In the genomic region with DNA sequence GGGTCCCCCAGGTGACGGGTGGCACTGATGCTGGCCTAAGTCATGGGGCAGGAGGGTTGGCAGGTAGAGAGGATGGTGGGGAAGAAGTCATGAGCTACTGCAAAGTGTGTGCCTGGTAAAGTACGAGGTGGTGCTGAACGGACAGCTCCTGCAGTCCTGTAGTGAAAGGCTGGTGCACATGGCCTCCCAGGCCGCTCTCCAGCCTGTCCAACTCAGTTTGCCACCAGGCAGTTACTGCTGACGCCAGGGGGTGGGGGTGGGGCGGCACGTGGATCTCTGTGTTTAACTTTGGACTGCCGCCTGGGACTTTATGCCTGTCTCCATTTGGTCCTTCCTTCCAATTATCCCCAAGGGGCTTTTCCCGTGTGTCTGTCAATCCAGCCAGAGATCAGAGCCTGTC, we compare ENCODE assay signal across 9 mouse cellular contexts. TPM values are rescaled to one million over a fixed set of nuclear protein-coding genes. Genes with fewer than 3 reads are reported as not detected.
DNase-seq lines count a peak whose midpoint lies in the region; ATAC-seq lines count a peak whose summit lies in the region.
"Had no signal": no experiment of that assay in that cellular context is flagged by ENCODE, and none has a peak within 500 bp of the region (broad histone marks: within the 10 kb centered on the region; RNA-seq: fewer than 3 reads in every experiment).

No protein-coding gene starts in this region.

- H3K4me1 ChIP-seq in midbrain, embryonic 10.5 days: peaks cover 12% of the 10 kb centered on the region
- H3K4me1 ChIP-seq in midbrain, embryonic 16.5 days (ENCODE audit: control insufficient read depth, insufficient read depth, low read length): peaks cover 3% of the 10 kb centered on the region; the same call in 1 of the 2 replicates
- H3K4me1 ChIP-seq in limb, embryonic 11.5 days (ENCODE audit: control insufficient read depth, insufficient read depth, low read length): 0 out of 2 replicates have a peak, but pooled peaks cover 3% of the 10 kb centered on the region

- no peak overlapping the region for H3K27ac ChIP-seq in midbrain, embryonic 10.5 days (replicated peaks)
- no peak overlapping the region for H3K27ac ChIP-seq in midbrain, embryonic 16.5 days (ENCODE audit: low read length)
- no peak overlapping the region for H3K27ac ChIP-seq in limb, embryonic 11.5 days (replicated peaks; ENCODE audit: low read depth, low read length)
- H3K27ac ChIP-seq: embryonic facial prominence, embryonic 13.5 days had no signal

- no peak for ATAC-seq in midbrain, embryonic 16.5 days
- ATAC-seq in limb, embryonic 11.5 days (ENCODE audit: insufficient number of reproducible peaks, low FRiP score, low TSS enrichment, low read depth): no peak
- ATAC-seq in activated CD4-positive, CD25-positive, alpha-beta regulatory T cell, adult 4 months: no peak

- no peaks in the 10 kb centered on the region for H3K9me3 ChIP-seq in midbrain, embryonic 10.5 days (replicated peaks)
- H3K9me3 ChIP-seq in midbrain, embryonic 16.5 days (replicated peaks; ENCODE audit: control insufficient read depth, low read length, poor library complexity, severe bottlenecking): no peaks in the 10 kb centered on the region
- no peaks in the 10 kb centered on the region for H3K9me3 ChIP-seq in limb, embryonic 11.5 days (ENCODE audit: control insufficient read depth, low read length)
- H3K9me3 ChIP-seq: embryonic facial prominence, embryonic 13.5 days had no signal

- DNase-seq in midbrain, embryonic 10.5 days (ENCODE audit: low spot score): peak; percentile 66
- DNase-seq in R1 (ENCODE audit: low read depth, low spot score): peak; percentile 83
- peak; percentile 32 to 71 for DNase-seq in gastrocnemius, postnatal 4 days (ENCODE audit: low spot score in 2 of 2)
- DNase-seq in limb, embryonic 11.5 days (ENCODE audit: low spot score): peak; percentile 93
- DNase-seq in natural killer cell, adult 2 months (ENCODE audit: low spot score in 2 of 2): peak; percentile 17 to 40
- no peak for DNase-seq in frontal cortex, postnatal 36 days (ENCODE audit: low spot score in 2 of 2)

- no peak overlapping the region for H3K9ac ChIP-seq in midbrain, embryonic 16.5 days (ENCODE audit: low read depth, low read length)
- no peak overlapping the region for H3K9ac ChIP-seq in limb, embryonic 11.5 days (ENCODE audit: low read length)
- H3K9ac ChIP-seq: embryonic facial prominence, embryonic 13.5 days had no signal

- no peak overlapping the region for H3K4me2 ChIP-seq in midbrain, embryonic 16.5 days (ENCODE audit: low read length)
- H3K4me2 ChIP-seq in limb, embryonic 11.5 days (ENCODE audit: low read depth, severe bottlenecking): no peak overlapping the region
- H3K4me2 ChIP-seq: embryonic facial prominence, embryonic 13.5 days had no signal

- H3K4me3 ChIP-seq in midbrain, embryonic 10.5 days: no peak overlapping the region
- no peak overlapping the region for H3K4me3 ChIP-seq in midbrain, embryonic 16.5 days (ENCODE audit: low read depth, low read length)
- H3K4me3 ChIP-seq in limb, embryonic 11.5 days (ENCODE audit: low read depth, low read length): no peak overlapping the region
- H3K4me3 ChIP-seq: embryonic facial prominence, embryonic 13.5 days had no signal

- no peaks in the 10 kb centered on the region for H3K36me3 ChIP-seq in midbrain, embryonic 10.5 days
- no peaks in the 10 kb centered on the region for H3K36me3 ChIP-seq in midbrain, embryonic 16.5 days (ENCODE audit: control insufficient read depth, insufficient read depth, low read length)
- no peaks in the 10 kb centered on the region for H3K36me3 ChIP-seq in limb, embryonic 11.5 days (ENCODE audit: control insufficient read depth, insufficient read depth, low read length)
- H3K36me3 ChIP-seq: embryonic facial prominence, embryonic 13.5 days had no signal

- no peaks in the 10 kb centered on the region for H3K27me3 ChIP-seq in midbrain, embryonic 10.5 days (ENCODE audit: low read depth, poor library complexity, severe bottlenecking)
- H3K27me3 ChIP-seq in midbrain, embryonic 16.5 days (ENCODE audit: control insufficient read depth, insufficient read depth, low read depth, low read length): no peaks in the 10 kb centered on the region; the same call in 1 of the 2 replicates
- no peaks in the 10 kb centered on the region for H3K27me3 ChIP-seq in limb, embryonic 11.5 days (ENCODE audit: control insufficient read depth, insufficient read depth, low read length)

- WGBS in midbrain, embryonic 10.5 days: 9% methylated on average over 9 of the region's 9 CpGs
- WGBS in midbrain, embryonic 16.5 days: 5% methylated on average over 9 of the region's 9 CpGs
- WGBS in limb, embryonic 11.5 days: 2% methylated on average over 9 of the region's 9 CpGs

RNA-seq across cellular contexts. Expression of a gene that starts 5.0 kb away (rescaled TPM):
- 1.2 and 1.5 TPM in 2 replicates for polyA plus RNA-seq in midbrain, embryonic 10.5 days (2016; fragmentation: Nextera tagmentation; extraction: Ambion mirVana)
- polyA plus RNA-seq in midbrain, embryonic 16.5 days (2015; fragmentation: Nextera tagmentation; extraction: Ambion mirVana): 13.1 and 16.6 TPM in 2 replicates
- total RNA-seq in gastrocnemius, postnatal 4 days (2021): not detected
- polyA plus RNA-seq in limb, embryonic 11.5 days (2014; fragmentation: Nextera tagmentation; extraction: Ambion mirVana): 0.26 and 0.36 TPM in 2 replicates
- polyA plus RNA-seq in activated CD4-positive, CD25-positive, alpha-beta regulatory T cell, adult 4 months (2017; shearing (Covaris generic)): 1 to 10 TPM in 1 of 2 experiments, under 1 TPM in 1; 0.64 to 1.7 TPM

RNA-seq across cellular contexts. Expression of a gene that starts 19.8 kb away (rescaled TPM):
- not detected in 2 replicates for polyA plus RNA-seq in midbrain, embryonic 10.5 days (2016; fragmentation: Nextera tagmentation; extraction: Ambion mirVana)
- not detected in 2 replicates for polyA plus RNA-seq in midbrain, embryonic 16.5 days (2015; fragmentation: Nextera tagmentation; extraction: Ambion mirVana)
- total RNA-seq in gastrocnemius, postnatal 4 days (2021): not detected
- not detected in 2 replicates for polyA plus RNA-seq in limb, embryonic 11.5 days (2014; fragmentation: Nextera tagmentation; extraction: Ambion mirVana)
- polyA plus RNA-seq in activated CD4-positive, CD25-positive, alpha-beta regulatory T cell, adult 4 months (2017; shearing (Covaris generic)): not detected
- polyA plus RNA-seq: embryonic facial prominence, embryonic 13.5 days had no signal

RNA-seq across cellular contexts. Expression of a gene that starts 31.2 kb away (rescaled TPM):
- not detected in 2 replicates for polyA plus RNA-seq in midbrain, embryonic 10.5 days (2016; fragmentation: Nextera tagmentation; extraction: Ambion mirVana)
- not detected in 2 replicates for polyA plus RNA-seq in midbrain, embryonic 16.5 days (2015; fragmentation: Nextera tagmentation; extraction: Ambion mirVana)
- total RNA-seq in gastrocnemius, postnatal 4 days (2021): not detected
- polyA plus RNA-seq in limb, embryonic 11.5 days (2014; fragmentation: Nextera tagmentation; extraction: Ambion mirVana): not detected in 2 replicates
- not detected for polyA plus RNA-seq in activated CD4-positive, CD25-positive, alpha-beta regulatory T cell, adult 4 months (2017; shearing (Covaris generic))
- polyA plus RNA-seq: embryonic facial prominence, embryonic 13.5 days had no signal

RNA-seq across cellular contexts. Expression of a gene that starts 42.1 kb away (rescaled TPM):
- 115 and 120 TPM in 2 replicates for polyA plus RNA-seq in midbrain, embryonic 10.5 days (2016; fragmentation: Nextera tagmentation; extraction: Ambion mirVana)
- 84.9 and 91.4 TPM in 2 replicates for polyA plus RNA-seq in midbrain, embryonic 16.5 days (2015; fragmentation: Nextera tagmentation; extraction: Ambion mirVana)
- 10 to 100 TPM; 38.4 to 41.6 TPM for total RNA-seq in gastrocnemius, postnatal 4 days (2021)
- polyA plus RNA-seq in limb, embryonic 11.5 days (2014; fragmentation: Nextera tagmentation; extraction: Ambion mirVana): 124 and 125 TPM in 2 replicates
- polyA plus RNA-seq in activated CD4-positive, CD25-positive, alpha-beta regulatory T cell, adult 4 months (2017; shearing (Covaris generic)): 100 to 1,000 TPM; 204 to 207 TPM

RNA-seq across cellular contexts. Expression of a gene that starts 49.8 kb away (rescaled TPM):
- not detected in 2 replicates for polyA plus RNA-seq in midbrain, embryonic 10.5 days (2016; fragmentation: Nextera tagmentation; extraction: Ambion mirVana)
- not detected in 2 replicates for polyA plus RNA-seq in midbrain, embryonic 16.5 days (2015; fragmentation: Nextera tagmentation; extraction: Ambion mirVana)
- total RNA-seq in gastrocnemius, postnatal 4 days (2021): not detected
- not detected in 2 replicates for polyA plus RNA-seq in limb, embryonic 11.5 days (2014; fragmentation: Nextera tagmentation; extraction: Ambion mirVana)
- not detected for polyA plus RNA-seq in activated CD4-positive, CD25-positive, alpha-beta regulatory T cell, adult 4 months (2017; shearing (Covaris generic))
- polyA plus RNA-seq: embryonic facial prominence, embryonic 13.5 days had no signal

Comparison
In these comparisons a context has a peak if more than half of its experiments do, and no peak if none do; other contexts are left out.
1. DNase-seq: peak in midbrain, embryonic 10.5 days (single experiment), R1 (single experiment), gastrocnemius, postnatal 4 days (2 of 2), limb, embryonic 11.5 days (single experiment) and natural killer cell, adult 2 months (2 of 2); none in frontal cortex, postnatal 36 days (0 of 2).